Mouse (Mus musculus) kidney, embryonic 14.5 days (tissue): ENCODE data around the gene Frat2. TPM values are rescaled to one million over a fixed set of nuclear protein-coding genes. Genes with fewer than 3 reads are reported as not detected.

Experiments used
- ATAC-seq: fragments of 200-750 bp; cut with Nextera tagmentation; 2 replicates; pipeline ENCODE4 v1.8.0; 2017; ENCODE audit warnings: moderate number of reproducible peaks, mild to moderate bottlenecking, moderate TSS enrichment, moderate library complexity; ENCODE audit not compliant: low FRiP score, low TSS enrichment
- H3K27ac ChIP-seq: fragments of 300-500 bp; sonication (generic); 2 replicates; pipeline ENCODE4 v1.5.1; 2014; ENCODE audit warnings: low read depth, mild to moderate bottlenecking, low read length, moderate library complexity, mixed read lengths
- H3K27me3 ChIP-seq: fragments of 300-500 bp; sonication (generic); 2 replicates; pipeline ENCODE4 v1.6.1; 2014; ENCODE audit warnings: mild to moderate bottlenecking, low read length; ENCODE audit not compliant: control insufficient read depth, insufficient read depth
- H3K36me3 ChIP-seq: fragments of 300-500 bp; sonication (generic); 2 replicates; pipeline ENCODE4 v1.6.1; 2014; ENCODE audit warnings: low read length, mixed read lengths; ENCODE audit not compliant: control insufficient read depth, insufficient read depth
- H3K4me1 ChIP-seq: fragments of 300-500 bp; sonication (generic); 2 replicates; pipeline ENCODE4 v1.6.1; 2014; ENCODE audit warnings: low read length, mixed read lengths; ENCODE audit not compliant: control insufficient read depth, insufficient read depth
- H3K4me2 ChIP-seq: fragments of 300-500 bp; sonication (generic); replicated peaks from 2 replicates; pipeline ENCODE4 v1.6.1; 2014; ENCODE audit warnings: low read depth, mild to moderate bottlenecking, low read length
- H3K4me3 ChIP-seq: fragments of 300-500 bp; sonication (generic); 2 replicates; pipeline ENCODE4 v1.5.1; 2014; ENCODE audit warnings: mild to moderate bottlenecking, low read length
- H3K9ac ChIP-seq: fragments of 300-500 bp; sonication (generic); 2 replicates; pipeline ENCODE4 v1.6.1; 2014; ENCODE audit warnings: low read depth, mild to moderate bottlenecking, low read length, moderate library complexity
- H3K9me3 ChIP-seq: fragments of 300-500 bp; sonication (generic); 2 replicates; pipeline ENCODE4 v1.6.1; 2016; ENCODE audit warnings: low read length; ENCODE audit not compliant: control insufficient read depth
- WGBS: fragments of 180-500 bp; shearing (Covaris S2); extraction: QIAGEN DNeasy Blood & Tissue Kit; methylation state at CpG from one replicate; pipeline ENCODE4 v1.1.7; 2014; 5-methylcytosine and 5-hydroxymethylcytosine counted together
- polyA plus RNA-seq: library from polyadenylated mRNA; unstranded; fragments of >200 nt; fragmentation: Nextera tagmentation; extraction: Ambion mirVana; gene quantifications from 2 replicates; pipeline ENCODE4 v1.2.1, GENCODE M21; 2014

The Frat2 gene
- polyA plus RNA-seq, 1 experiment from 2014 or later: 5.4 TPM

DNA sequence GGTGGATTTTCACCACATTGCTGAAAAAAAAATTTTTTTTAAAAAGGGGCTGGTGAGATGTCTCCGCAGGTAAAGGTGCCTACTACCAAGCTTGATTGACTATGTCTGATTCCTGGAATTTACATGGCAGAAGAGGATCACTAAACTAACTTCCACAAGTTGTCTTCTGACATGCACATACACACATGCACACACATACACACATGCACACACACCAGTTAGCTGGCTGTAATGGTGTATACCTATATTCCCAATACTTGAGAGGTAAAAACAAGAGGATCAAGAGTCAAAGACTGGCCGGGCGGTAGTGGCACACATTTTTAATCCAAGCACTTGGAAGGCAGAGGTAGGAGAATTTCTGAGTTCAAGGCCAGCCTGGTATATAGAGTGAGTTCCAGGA, 8.2 kb downstream of the Frat2 start:
- no peak overlapping the region for H3K9ac ChIP-seq
- ATAC-seq: no peak
- H3K36me3 ChIP-seq: no peaks in the 10 kb centered on the region
- H3K4me2 ChIP-seq: no peak overlapping the region
- no peak overlapping the region for H3K27ac ChIP-seq
- H3K4me3 ChIP-seq: no peak overlapping the region
- WGBS: 96% methylated on average over 3 of the region's 3 CpGs
- no peaks in the 10 kb centered on the region for H3K9me3 ChIP-seq
- peaks cover 5% of the 10 kb centered on the region; the same call in 1 of the 2 replicates for H3K4me1 ChIP-seq
- peaks cover 4% of the 10 kb centered on the region; the same call in 1 of the 2 replicates for H3K27me3 ChIP-seq

- Histone ChIP-seq H3K9me3 (no peaks in the 10 kb centered on the region), H3K4me2 (no peak overlapping the region), H3K4me3 (no peak overlapping the region), H3K27ac (no peak overlapping the region), H3K36me3 (no peaks in the 10 kb centered on the region), H3K4me1 (peaks cover 5% of the 10 kb centered on the region; the same call in 1 of the 2 replicates), H3K9ac (no peak overlapping the region), H3K27me3 (peaks cover 4% of the 10 kb centered on the region; the same call in 1 of the 2 replicates)
- WGBS: 28% methylated on average over 6 of the region's 6 CpGs
- ATAC-seq: no peak
Observed at GRCm38 (mm10) chr19:41838808-41839207, 9.1 kb downstream of the Frat2 start.

DNA sequence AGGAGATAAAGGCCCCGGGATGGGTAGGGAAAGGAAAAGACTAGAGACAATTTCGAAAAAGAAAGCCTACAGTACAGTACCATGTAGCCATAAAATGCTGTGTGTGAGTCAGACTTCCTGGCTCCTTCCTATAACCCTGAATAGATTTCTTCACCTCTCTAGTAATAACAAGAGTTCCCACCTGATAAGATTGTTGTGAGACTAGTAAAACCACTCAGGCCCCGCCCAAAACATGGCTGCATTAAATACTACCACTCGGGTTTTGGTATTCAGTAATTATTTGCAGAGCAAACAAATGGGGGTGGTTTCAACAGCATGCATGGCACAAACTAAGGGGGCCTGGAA, 10.0 kb downstream of the Frat2 start:
- H3K36me3 ChIP-seq: no peaks in the 10 kb centered on the region
- no peak overlapping the region for H3K4me2 ChIP-seq
- H3K4me1 ChIP-seq: peaks cover 5% of the 10 kb centered on the region; the same call in 1 of the 2 replicates
- H3K4me3 ChIP-seq: no peak overlapping the region
- ATAC-seq: no peak
- H3K27ac ChIP-seq: no peak overlapping the region
- H3K9me3 ChIP-seq: no peaks in the 10 kb centered on the region
- 67% methylated on average over 4 of the region's 4 CpGs for WGBS
- H3K27me3 ChIP-seq: peaks cover 10% of the 10 kb centered on the region; the same call in 1 of the 2 replicates
- no peak overlapping the region for H3K9ac ChIP-seq

GRCm38 (mm10) chr19:41837194-41837916, 10.6 kb downstream of the Frat2 start:
- no peak overlapping the region for H3K4me2 ChIP-seq
- no peaks in the 10 kb centered on the region for H3K36me3 ChIP-seq
- WGBS: 69% methylated on average over 9 of the region's 9 CpGs
- H3K27ac ChIP-seq: no peak overlapping the region
- ATAC-seq: no peak
- H3K9me3 ChIP-seq: no peaks in the 10 kb centered on the region
- H3K27me3 ChIP-seq: peaks cover 15% of the 10 kb centered on the region; the same call in 1 of the 2 replicates
- no peak overlapping the region for H3K9ac ChIP-seq
- H3K4me1 ChIP-seq: peaks cover 5% of the 10 kb centered on the region; the same call in 1 of the 2 replicates
- no peak overlapping the region for H3K4me3 ChIP-seq

GRCm38 (mm10) chr19:41836719-41837118, 11.2 kb downstream of the Frat2 start:
- Histone ChIP-seq H3K27ac (no peak overlapping the region), H3K9ac (no peak overlapping the region), H3K4me3 (no peak overlapping the region), H3K36me3 (no peaks in the 10 kb centered on the region), H3K9me3 (no peaks in the 10 kb centered on the region), H3K27me3 (peaks cover 17% of the 10 kb centered on the region), H3K4me1 (peaks cover 8% of the 10 kb centered on the region), H3K4me2 (no peak overlapping the region)
- no peak for ATAC-seq
- WGBS: 70% methylated on average over 3 of the region's 3 CpGs

DNA sequence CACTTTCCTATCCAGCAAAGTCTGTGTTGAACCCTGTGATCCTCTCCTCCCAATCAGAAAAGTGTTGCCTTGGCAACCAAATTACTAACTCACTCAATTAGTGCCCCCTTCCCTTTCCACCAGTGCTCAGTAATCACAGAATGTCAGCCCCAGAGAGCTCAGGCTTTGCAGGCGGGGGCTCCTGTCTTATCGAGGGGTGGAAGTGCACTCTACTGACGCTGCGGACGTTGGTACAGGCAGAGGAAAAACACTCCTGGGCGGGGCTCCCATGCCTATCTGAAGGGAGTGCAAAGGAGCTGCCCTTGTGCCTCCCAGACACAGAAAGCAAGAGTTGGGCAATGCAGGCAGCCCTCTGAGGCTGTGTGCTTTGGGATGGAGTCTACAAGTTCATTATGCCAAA, 12.1 kb downstream of the Frat2 start:
- no peak overlapping the region for H3K4me3 ChIP-seq
- 1% methylated on average over 6 of the region's 6 CpGs for WGBS
- no peak overlapping the region for H3K9ac ChIP-seq
- 0 out of 2 replicates have a peak overlapping the region, but pooled peaks have one; percentile 8 for H3K4me2 ChIP-seq
- no peak overlapping the region for H3K27ac ChIP-seq
- peak; percentile 38; the same call in 1 of the 2 replicates for ATAC-seq
- peaks cover 24% of the 10 kb centered on the region for H3K27me3 ChIP-seq
- H3K9me3 ChIP-seq: no peaks in the 10 kb centered on the region
- H3K36me3 ChIP-seq: no peaks in the 10 kb centered on the region
- H3K4me1 ChIP-seq: peaks cover 14% of the 10 kb centered on the region

GRCm38 (mm10) chr19:41835407-41835806, 12.5 kb downstream of the Frat2 start:
- no peak for ATAC-seq
- Histone ChIP-seq H3K4me2 (no peak overlapping the region), H3K4me3 (no peak overlapping the region), H3K4me1 (peaks cover 14% of the 10 kb centered on the region), H3K9ac (no peak overlapping the region), H3K9me3 (no peaks in the 10 kb centered on the region), H3K27ac (no peak overlapping the region), H3K27me3 (peaks cover 28% of the 10 kb centered on the region), H3K36me3 (no peaks in the 10 kb centered on the region)
- WGBS: 61% methylated on average over 6 of the region's 6 CpGs

DNA sequence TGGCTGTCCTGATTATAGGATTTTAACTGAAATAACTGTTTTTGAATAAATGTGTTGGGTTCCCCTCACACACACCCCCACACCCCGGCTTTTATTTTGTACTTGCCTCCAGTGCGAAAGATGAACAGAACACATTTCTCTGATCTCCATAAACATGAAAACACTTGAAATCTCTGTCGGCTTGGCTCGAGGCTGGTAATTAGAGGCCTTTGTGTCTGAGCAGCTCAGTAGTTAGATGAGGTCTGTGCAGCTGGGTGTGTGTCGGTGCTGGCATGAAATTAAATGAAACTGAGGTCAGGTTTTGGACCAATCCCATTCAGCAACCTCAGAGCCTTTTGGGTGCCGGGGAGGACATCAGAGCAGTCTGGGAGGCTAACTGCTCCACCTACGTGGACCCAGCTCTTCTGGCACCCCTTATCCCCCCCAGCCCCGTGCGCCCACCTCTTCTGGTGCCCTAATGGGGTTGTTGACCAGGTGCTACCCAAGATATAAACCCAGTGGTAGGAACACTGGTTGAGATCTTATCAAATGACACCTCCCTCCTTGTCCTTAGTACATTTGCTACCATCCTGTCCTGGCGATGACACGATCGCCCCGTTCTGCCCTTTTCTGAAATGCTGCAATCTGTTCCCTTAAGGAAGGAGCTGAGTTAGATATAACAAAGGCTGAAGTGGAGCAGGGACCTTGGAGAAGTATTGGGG, 15.3 kb downstream of the Frat2 start:
- Histone ChIP-seq H3K9ac (no peak overlapping the region), H3K36me3 (no peaks in the 10 kb centered on the region), H3K4me1 (peaks cover 17% of the 10 kb centered on the region), H3K4me3 (no peak overlapping the region), H3K4me2 (no peak overlapping the region), H3K9me3 (no peaks in the 10 kb centered on the region), H3K27me3 (peaks cover 29% of the 10 kb centered on the region), H3K27ac (no peak overlapping the region)
- no peak for ATAC-seq
- 74% methylated on average over 13 of the region's 13 CpGs for WGBS
